In the genomic region with DNA sequence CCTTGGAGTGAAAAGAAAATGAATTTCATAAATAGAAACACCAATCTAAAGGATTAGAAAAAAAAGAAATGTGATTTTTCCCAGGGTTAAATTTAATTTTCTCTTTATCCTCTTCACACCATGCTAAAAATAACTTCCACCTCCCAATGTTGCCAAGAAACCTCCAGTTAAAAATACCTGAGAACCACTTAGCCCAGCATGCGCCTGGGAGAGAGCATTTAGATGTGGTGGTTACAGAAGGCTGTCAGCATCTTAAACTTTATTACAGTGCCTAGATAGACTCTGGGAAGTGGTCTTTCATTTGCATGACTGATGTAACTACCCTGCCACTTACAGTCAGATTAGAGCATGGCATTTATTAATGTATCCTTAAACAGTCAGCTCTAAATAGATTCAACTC, we compare ENCODE assay signal across 31 mouse cellular contexts. TPM values are rescaled to one million over a fixed set of nuclear protein-coding genes. Genes with fewer than 3 reads are reported as not detected.
DNase-seq lines count a peak whose midpoint lies in the region; ATAC-seq and TF ChIP-seq lines count a peak whose summit lies in the region.
"Had no signal": no experiment of that assay in that cellular context is flagged by ENCODE, and none has a peak within 500 bp of the region (broad histone marks: within the 10 kb centered on the region; RNA-seq: fewer than 3 reads in every experiment).

No protein-coding gene starts in this region.

- intact Hi-C loops in heart, adult 2 months (cut with DNase I), result no loop called here
- intact Hi-C loops in heart, postnatal 14 days (cut with DNase I), result no loop called here

- peak in 1 of 2 experiments; percentile 16 for DNase-seq in heart, adult 2 months
- DNase-seq in heart, postnatal 14 days, result no peak
- DNase-seq in brain, adult 2 months (ENCODE audit: low read depth, low spot score), result peak; percentile 62
- no peak for DNase-seq in heart, embryonic 10.5 days (ENCODE audit: low spot score)
- DNase-seq in urinary bladder, postnatal 14 days (ENCODE audit: low spot score), result no peak
- no peak for DNase-seq in layer of hippocampus, postnatal 10 days (ENCODE audit: low spot score in 2 of 2)
- DNase-seq: adrenal gland, adult 2 months; adrenal gland, postnatal 36 days; cerebellum, adult 8-10 months; cerebellum, postnatal 25 days; gastrocnemius, adult 2 months; kidney, adult 9 months; kidney, postnatal 10 days; right cerebral cortex, postnatal 25 days; thymus, postnatal 36 days had no signal

- H3K9me3 ChIP-seq in heart, embryonic 10.5 days, result no peaks in the 10 kb centered on the region
- H3K9me3 ChIP-seq in heart, embryonic 15.5 days (replicated peaks), result no peaks in the 10 kb centered on the region
- no peaks in the 10 kb centered on the region for H3K9me3 ChIP-seq in intestine, postnatal 0 days (ENCODE audit: control insufficient read depth)
- H3K9me3 ChIP-seq: embryonic facial prominence, embryonic 10.5 days; embryonic facial prominence, embryonic 15.5 days; forebrain, embryonic 12.5 days; hindbrain, embryonic 10.5 days; limb, embryonic 13.5 days; lung, embryonic 15.5 days; midbrain, embryonic 10.5 days; midbrain, embryonic 15.5 days; neural tube, embryonic 15.5 days; stomach, embryonic 15.5 days had no signal

- 65% methylated on average over 1 of the region's 1 CpGs for WGBS in heart, adult 2 months
- WGBS in heart, embryonic 10.5 days, result 35% methylated on average over 1 of the region's 1 CpGs
- 34% methylated on average over 1 of the region's 1 CpGs for WGBS in heart, embryonic 15.5 days
- 79% methylated on average over 1 of the region's 1 CpGs for WGBS in intestine, postnatal 0 days

- no peak for TF ChIP-seq EP300 in heart, adult 2 months (IDR thresholded peaks at IDR 0.05; ENCODE audit: insufficient read depth, low read depth, low read length)

- no peak for TF ChIP-seq CTCF in heart, adult 2 months (IDR thresholded peaks at IDR 0.05)
- TF ChIP-seq CTCF in intestine, postnatal 0 days (IDR thresholded peaks at IDR 0.05; ENCODE audit: low read depth), result no peak

- peak overlapping the region; percentile 38 for H3K27ac ChIP-seq in heart, adult 2 months
- peak overlapping the region; percentile 81 for H3K27ac ChIP-seq in heart, embryonic 10.5 days
- peak overlapping the region; percentile 14; the same call in 1 of the 2 replicates for H3K27ac ChIP-seq in heart, embryonic 15.5 days
- no peak overlapping the region for H3K27ac ChIP-seq in intestine, postnatal 0 days (ENCODE audit: low read depth, low read length)
- H3K27ac ChIP-seq: embryonic facial prominence, embryonic 10.5 days; embryonic facial prominence, embryonic 15.5 days; forebrain, embryonic 12.5 days; gastrocnemius, adult 2 months; hindbrain, embryonic 10.5 days; limb, embryonic 13.5 days; lung, embryonic 15.5 days; midbrain, embryonic 10.5 days; midbrain, embryonic 15.5 days; neural tube, embryonic 15.5 days; stomach, embryonic 15.5 days had no signal

- TF ChIP-seq POLR2A in heart, adult 2 months (IDR thresholded peaks at IDR 0.05; ENCODE audit: insufficient read depth, low read depth, low read length), result no peak

- H3K4me1 ChIP-seq in heart, adult 2 months (ENCODE audit: control insufficient read depth, insufficient read depth, low read length), result peaks cover 1% of the 10 kb centered on the region; the same call in 1 of the 2 replicates
- H3K4me1 ChIP-seq in heart, embryonic 10.5 days, result peaks cover 25% of the 10 kb centered on the region; the same call in 1 of the 2 replicates
- peaks cover 24% of the 10 kb centered on the region for H3K4me1 ChIP-seq in heart, embryonic 15.5 days (replicated peaks)
- no peaks in the 10 kb centered on the region for H3K4me1 ChIP-seq in intestine, postnatal 0 days (replicated peaks; ENCODE audit: control insufficient read depth, insufficient read depth, low read length)
- H3K4me1 ChIP-seq: forebrain, embryonic 12.5 days; hindbrain, embryonic 10.5 days; lung, embryonic 15.5 days; midbrain, embryonic 15.5 days; neural tube, embryonic 15.5 days; stomach, embryonic 15.5 days had no signal

- no peak overlapping the region for H3K4me2 ChIP-seq in heart, embryonic 15.5 days
- H3K4me2 ChIP-seq in intestine, postnatal 0 days (replicated peaks; ENCODE audit: low read depth), result no peak overlapping the region
- H3K4me2 ChIP-seq: embryonic facial prominence, embryonic 15.5 days; forebrain, embryonic 12.5 days; limb, embryonic 13.5 days; liver, embryonic 11.5 days; lung, embryonic 15.5 days; midbrain, embryonic 15.5 days; neural tube, embryonic 15.5 days; stomach, embryonic 15.5 days had no signal

- no peaks in the 10 kb centered on the region for H3K79me2 ChIP-seq in heart, adult 2 months (replicated peaks; ENCODE audit: control insufficient read depth, insufficient read depth, low read length)

- no peaks in the 10 kb centered on the region for H3K27me3 ChIP-seq in heart, adult 2 months (ENCODE audit: control insufficient read depth, insufficient read depth, low read length)
- no peaks in the 10 kb centered on the region for H3K27me3 ChIP-seq in heart, embryonic 10.5 days (ENCODE audit: insufficient read depth, poor library complexity, severe bottlenecking)
- H3K27me3 ChIP-seq in heart, embryonic 15.5 days, result no peaks in the 10 kb centered on the region
- H3K27me3 ChIP-seq in intestine, postnatal 0 days (replicated peaks; ENCODE audit: control insufficient read depth, insufficient read depth, low read length), result no peaks in the 10 kb centered on the region
- H3K27me3 ChIP-seq: forebrain, embryonic 12.5 days; limb, embryonic 13.5 days; lung, embryonic 15.5 days; midbrain, embryonic 15.5 days; neural tube, embryonic 15.5 days; stomach, embryonic 15.5 days had no signal

- ATAC-seq in heart, embryonic 15.5 days (replicated peaks; ENCODE audit: insufficient number of reproducible peaks, insufficient read depth, low FRiP score, low read depth), result peak; percentile 79
- no peak for ATAC-seq in intestine, postnatal 0 days
- ATAC-seq: hindbrain, embryonic 16.5 days; midbrain, embryonic 15.5 days had no signal

- H3K9ac ChIP-seq in heart, adult 2 months (ENCODE audit: low read depth, low read length), result no peak overlapping the region
- H3K9ac ChIP-seq in heart, embryonic 15.5 days, result no peak overlapping the region
- no peak overlapping the region for H3K9ac ChIP-seq in intestine, postnatal 0 days (ENCODE audit: low read depth, low read length)
- H3K9ac ChIP-seq: embryonic facial prominence, embryonic 15.5 days; forebrain, embryonic 12.5 days; limb, embryonic 13.5 days; lung, embryonic 15.5 days; midbrain, embryonic 15.5 days; neural tube, embryonic 15.5 days; stomach, embryonic 15.5 days had no signal

- H3K4me3 ChIP-seq in heart, adult 2 months, result no peak overlapping the region
- H3K4me3 ChIP-seq in heart, embryonic 10.5 days, result no peak overlapping the region
- no peak overlapping the region for H3K4me3 ChIP-seq in heart, embryonic 15.5 days
- no peak overlapping the region for H3K4me3 ChIP-seq in intestine, postnatal 0 days (ENCODE audit: low read depth, low read length)
- H3K4me3 ChIP-seq: embryonic facial prominence, embryonic 10.5 days; embryonic facial prominence, embryonic 15.5 days; forebrain, embryonic 12.5 days; gastrocnemius, adult 2 months; hindbrain, embryonic 10.5 days; limb, embryonic 13.5 days; lung, embryonic 15.5 days; midbrain, embryonic 10.5 days; midbrain, embryonic 15.5 days; neural tube, embryonic 15.5 days; stomach, embryonic 15.5 days had no signal

- no peaks in the 10 kb centered on the region for H3K36me3 ChIP-seq in heart, adult 2 months (ENCODE audit: control insufficient read depth, insufficient read depth, low read length)
- H3K36me3 ChIP-seq in heart, embryonic 10.5 days, result no peaks in the 10 kb centered on the region
- H3K36me3 ChIP-seq in heart, embryonic 15.5 days, result no peaks in the 10 kb centered on the region
- no peaks in the 10 kb centered on the region for H3K36me3 ChIP-seq in intestine, postnatal 0 days (ENCODE audit: control insufficient read depth, insufficient read depth)
- H3K36me3 ChIP-seq: embryonic facial prominence, embryonic 10.5 days; embryonic facial prominence, embryonic 15.5 days; forebrain, embryonic 12.5 days; hindbrain, embryonic 10.5 days; limb, embryonic 13.5 days; lung, embryonic 15.5 days; midbrain, embryonic 10.5 days; midbrain, embryonic 15.5 days; neural tube, embryonic 15.5 days; stomach, embryonic 15.5 days had no signal

RNA-seq across cellular contexts. Expression of a gene that starts 17.0 kb away (rescaled TPM):
- under 1 TPM; 0.23 TPM for total RNA-seq in heart, adult 2 months (2021)
- polyA plus RNA-seq in heart, adult 2 months (2012; rRNA removed), result 0.14 and 0.35 TPM in 2 replicates
- under 1 TPM; 0.67 to 0.73 TPM for total RNA-seq in heart, postnatal 14 days (2021)
- 0.30 TPM in 1 of 2 replicates, not detected in the other for polyA plus RNA-seq in heart, embryonic 10.5 days (2016; fragmentation: Nextera tagmentation; extraction: Ambion mirVana)
- 0.18 and 0.20 TPM in 2 replicates for polyA plus RNA-seq in heart, embryonic 15.5 days (2015; fragmentation: Nextera tagmentation; extraction: Ambion mirVana)
- polyA plus RNA-seq in intestine, postnatal 0 days (2015; fragmentation: Nextera tagmentation; extraction: Ambion mirVana), result 0.13 and 0.16 TPM in 2 replicates
- 10 to 100 TPM; 90.8 to 92.4 TPM for total RNA-seq in layer of hippocampus, postnatal 10 days (2021)
- total RNA-seq: gastrocnemius, adult 2 months; megakaryocyte progenitor cell, adult 5-6 weeks had no signal
- polyA plus RNA-seq: embryonic facial prominence, embryonic 10.5 days; liver, embryonic 11.5 days; liver, embryonic 16.5 days; lung, embryonic 15.5 days had no signal
